Mouse (Mus musculus) myocyte (in vitro differentiated cells): ENCODE data around the gene Plau.

ENCODE experiments used
- CEBPB ChIP-seq: IDR thresholded peaks from 2 replicates; pipeline ENCODE4 v1.6.1; 2011; ENCODE audit warnings: mild to moderate bottlenecking, moderate library complexity; ENCODE audit not compliant: poor library complexity, insufficient read depth, severe bottlenecking
- E2F4 ChIP-seq: IDR thresholded peaks from one replicate; pipeline ENCODE4 v1.6.1; 2011; ENCODE audit warnings: mild to moderate bottlenecking, control low read depth, moderate library complexity; ENCODE audit not compliant: insufficient read depth
- MAX ChIP-seq: IDR thresholded peaks from one replicate; pipeline ENCODE4 v1.6.1; 2011; ENCODE audit warnings: low read depth, mild to moderate bottlenecking, control low read depth
- MYOD1 ChIP-seq, 3 experiments: IDR thresholded peaks; one replicate each; pipeline ENCODE4 v1.6.1; 2011; ENCODE audit warnings: control low read depth in 2 of 3, low read depth in 2 of 3, mild to moderate bottlenecking in 2 of 3, moderate library complexity in 1 of 3; ENCODE audit not compliant: insufficient read length in 2 of 3, control insufficient read depth in 1 of 3
- MYOG ChIP-seq, 3 experiments: IDR thresholded peaks; one replicate each; pipeline ENCODE4 v1.6.1; 2011; ENCODE audit warnings: control low read depth in 2 of 3, low read depth in 2 of 3, mild to moderate bottlenecking in 2 of 3; ENCODE audit not compliant: insufficient read length in 2 of 3, control insufficient read depth in 1 of 3, insufficient read depth in 1 of 3
- POLR2A ChIP-seq: IDR thresholded peaks from one replicate; pipeline ENCODE4 v1.6.1; 2011; ENCODE audit warnings: low read depth, mild to moderate bottlenecking, control low read depth, moderate library complexity; ENCODE audit not compliant: insufficient read length
- POLR2AphosphoS2 ChIP-seq: IDR thresholded peaks from one replicate; pipeline ENCODE4 v1.6.1; 2011; ENCODE audit warnings: low read depth, control low read depth; ENCODE audit not compliant: insufficient read length
- REST ChIP-seq: IDR thresholded peaks from one replicate; pipeline ENCODE4 v1.6.1; 2011; ENCODE audit warnings: mild to moderate bottlenecking, control low read depth, moderate library complexity; ENCODE audit not compliant: insufficient read depth, insufficient read length
- SRF ChIP-seq: IDR thresholded peaks from one replicate; pipeline ENCODE4 v1.6.1; 2011; ENCODE audit warnings: low read depth; ENCODE audit not compliant: control insufficient read depth, insufficient read length
- TCF12 ChIP-seq: IDR thresholded peaks from one replicate; pipeline ENCODE4 v1.6.1; 2011; ENCODE audit warnings: mild to moderate bottlenecking, control low read depth; ENCODE audit not compliant: poor library complexity, insufficient read depth, severe bottlenecking
- USF1 ChIP-seq: IDR thresholded peaks from one replicate; pipeline ENCODE4 v1.6.1; 2011; ENCODE audit warnings: low read depth, mild to moderate bottlenecking, control low read depth, moderate library complexity

- TF ChIP-seq POLR2A (no peak), MAX (no peak), TCF12 (no peak), MYOG (IDR thresholded peaks at IDR 0.05; ENCODE audit: control insufficient read depth in 1 of 3, insufficient read depth in 1 of 3, insufficient read length in 2 of 3, low read depth in 2 of 3) (no peak), POLR2AphosphoS2 (no peak), USF1 (no peak), SRF (no peak), E2F4 (no peak), CEBPB (no peak), REST (no peak), MYOD1 (IDR thresholded peaks at IDR 0.05; ENCODE audit: control insufficient read depth in 1 of 3, insufficient read length in 2 of 3, low read depth in 2 of 3) (no peak)
Observed at GRCm38 (mm10) chr14:20873307-20873706, 36.8 kb downstream of the Plau start.
